Mouse (Mus musculus) midbrain, embryonic 16.5 days (tissue): ENCODE measurements at regions not wholly inside any gene's neighbourhood (a gene's known extent, or its start where the extent isn't known, plus 50 kb on each side); places are given as distances from the start of the nearest gene placed in this dataset.
"Not testable (repeated sequence)": the region's sequence is repeated elsewhere in the genome, so short reads cannot be mapped to it uniquely, and the experiment has no call there.

Experiments used
- ATAC-seq: fragments of 200-750 bp; cut with Nextera tagmentation; 2 replicates; pipeline ENCODE4 v1.8.0; 2017; ENCODE audit warnings: moderate TSS enrichment
- H3K27ac ChIP-seq: fragments of 300-500 bp; sonication (generic); 2 replicates; pipeline ENCODE4 v1.5.1; 2014; ENCODE audit warnings: mild to moderate bottlenecking, low read length, mixed read lengths
- H3K27me3 ChIP-seq: fragments of 300-500 bp; sonication (generic); 2 replicates; pipeline ENCODE4 v1.6.1; 2014; ENCODE audit warnings: low read depth, low read length, mixed read lengths; ENCODE audit not compliant: control insufficient read depth, insufficient read depth
- H3K36me3 ChIP-seq: fragments of 300-500 bp; sonication (generic); 2 replicates; pipeline ENCODE4 v1.6.1; 2014; ENCODE audit warnings: mild to moderate bottlenecking, low read length, moderate library complexity, mixed read lengths; ENCODE audit not compliant: control insufficient read depth, insufficient read depth
- H3K4me1 ChIP-seq: fragments of 300-500 bp; sonication (generic); 2 replicates; pipeline ENCODE4 v1.6.1; 2014; ENCODE audit warnings: mild to moderate bottlenecking, low read length, mixed read lengths; ENCODE audit not compliant: control insufficient read depth, insufficient read depth
- H3K4me2 ChIP-seq: fragments of 300-500 bp; sonication (generic); 2 replicates; pipeline ENCODE4 v1.6.1; 2014; ENCODE audit warnings: mild to moderate bottlenecking, low read length, mixed read lengths
- H3K4me3 ChIP-seq: fragments of 300-500 bp; sonication (generic); 2 replicates; pipeline ENCODE4 v1.5.1; 2014; ENCODE audit warnings: low read depth, mild to moderate bottlenecking, low read length, moderate library complexity, mixed read lengths
- H3K9ac ChIP-seq: fragments of 300-500 bp; sonication (generic); 2 replicates; pipeline ENCODE4 v1.6.1; 2014; ENCODE audit warnings: low read depth, low read length, mixed read lengths
- H3K9me3 ChIP-seq: fragments of 300-500 bp; sonication (generic); replicated peaks from 2 replicates; pipeline ENCODE4 v1.6.1; 2014; ENCODE audit warnings: mild to moderate bottlenecking, low read length, mixed read lengths; ENCODE audit not compliant: control insufficient read depth, poor library complexity, severe bottlenecking
- WGBS: fragments of 180-500 bp; shearing (Covaris S2); extraction: QIAGEN DNeasy Blood & Tissue Kit; methylation state at CpG from one replicate; pipeline ENCODE4 v1.1.7; 2014; 5-methylcytosine and 5-hydroxymethylcytosine counted together

- not testable (repeated sequence) for H3K4me2 ChIP-seq, H3K27ac ChIP-seq, H3K9ac ChIP-seq, H3K9me3 ChIP-seq, ATAC-seq, H3K27me3 ChIP-seq, H3K4me1 ChIP-seq, H3K36me3 ChIP-seq, H3K4me3 ChIP-seq
- 46% methylated on average over 1 of the region's 1 CpGs for WGBS
Observed at GRCm38 (mm10) chr3:39876046-39876445, 655.0 kb upstream of the Intu start.

- no peaks in the 10 kb centered on the region for H3K36me3 ChIP-seq
- H3K4me1 ChIP-seq = no peaks in the 10 kb centered on the region
- H3K27me3 ChIP-seq = no peaks in the 10 kb centered on the region
- no peak overlapping the region for H3K9ac ChIP-seq
- H3K9me3 ChIP-seq = no peaks in the 10 kb centered on the region
- no peak overlapping the region for H3K4me2 ChIP-seq
- ATAC-seq = no peak
- no peak overlapping the region for H3K4me3 ChIP-seq
- WGBS = 30% methylated on average over 4 of the region's 4 CpGs
- H3K27ac ChIP-seq = no peak overlapping the region
Observed at GRCm38 (mm10) chr3:39884370-39884769, 646.7 kb upstream of the Intu start.

GRCm38 (mm10) chr3:39888376-39888775 lies 642.7 kb upstream of the Intu start:
- WGBS = 95% methylated on average over 5 of the region's 5 CpGs
- Histone ChIP-seq H3K4me2 (no peak overlapping the region), H3K27ac (no peak overlapping the region)

GRCm38 (mm10) chr3:39889222-39889621 lies 641.9 kb upstream of the Intu start:
- H3K9me3 ChIP-seq = no peaks in the 10 kb centered on the region
- no peak for ATAC-seq
- no peak overlapping the region for H3K27ac ChIP-seq

More at GRCm38 (mm10) chr3:39888376-39888775, 642.7 kb upstream of the Intu start:
- H3K36me3 ChIP-seq = no peaks in the 10 kb centered on the region
- ATAC-seq = no peak
- no peaks in the 10 kb centered on the region for H3K4me1 ChIP-seq
- H3K9me3 ChIP-seq = no peaks in the 10 kb centered on the region
- no peak overlapping the region for H3K4me3 ChIP-seq
- H3K27me3 ChIP-seq = no peaks in the 10 kb centered on the region
- H3K9ac ChIP-seq = no peak overlapping the region

GRCm38 (mm10) chr3:39898961-39899360 lies 632.1 kb upstream of the Intu start:
- H3K27ac ChIP-seq = no peak overlapping the region
- H3K9me3 ChIP-seq = no peaks in the 10 kb centered on the region
- WGBS = 66% methylated on average over 5 of the region's 5 CpGs
- ATAC-seq = no peak
- H3K4me1 ChIP-seq = 0 out of 2 replicates have a peak, but pooled peaks cover 2% of the 10 kb centered on the region
- H3K4me3 ChIP-seq = no peak overlapping the region
- H3K36me3 ChIP-seq = no peaks in the 10 kb centered on the region
- no peaks in the 10 kb centered on the region for H3K27me3 ChIP-seq
- no peak overlapping the region for H3K9ac ChIP-seq
- no peak overlapping the region for H3K4me2 ChIP-seq

More at GRCm38 (mm10) chr3:39889222-39889621, 641.9 kb upstream of the Intu start:
- 84% methylated on average over 2 of the region's 2 CpGs for WGBS
- Histone ChIP-seq H3K4me1 (no peaks in the 10 kb centered on the region), H3K36me3 (no peaks in the 10 kb centered on the region), H3K27me3 (no peaks in the 10 kb centered on the region), H3K9ac (no peak overlapping the region), H3K4me3 (no peak overlapping the region), H3K4me2 (no peak overlapping the region)

- 76% methylated on average over 2 of the region's 2 CpGs for whole genome bisulfite sequencing
- ATAC-seq = no peak
- H3K4me1 ChIP-seq = 0 out of 2 replicates have a peak, but pooled peaks cover 2% of the 10 kb centered on the region
- no peak overlapping the region for H3K9ac ChIP-seq
- H3K27ac ChIP-seq = no peak overlapping the region
- H3K9me3 ChIP-seq = no peaks in the 10 kb centered on the region
- no peaks in the 10 kb centered on the region for H3K27me3 ChIP-seq
- H3K36me3 ChIP-seq = no peaks in the 10 kb centered on the region
- H3K4me2 ChIP-seq = no peak overlapping the region
- H3K4me3 ChIP-seq = no peak overlapping the region
Observed at GRCm38 (mm10) chr3:39900207-39900606, 630.9 kb upstream of the Intu start.

- Histone ChIP-seq H3K9me3 (no peaks in the 10 kb centered on the region), H3K36me3 (no peaks in the 10 kb centered on the region), H3K27ac (no peak overlapping the region), H3K4me3 (no peak overlapping the region), H3K4me1 (no peaks in the 10 kb centered on the region), H3K9ac (no peak overlapping the region), H3K27me3 (no peaks in the 10 kb centered on the region), H3K4me2 (no peak overlapping the region)
- no peak for ATAC-seq
- 72% methylated on average over 3 of the region's 3 CpGs for WGBS
Observed at GRCm38 (mm10) chr3:39904377-39904776, 626.7 kb upstream of the Intu start.

GRCm38 (mm10) chr3:39908676-39909362 lies 622.3 kb upstream of the Intu start:
- no peak for ATAC-seq
- 88% methylated on average over 4 of the region's 4 CpGs for WGBS
- no peak overlapping the region for H3K4me3 ChIP-seq

GRCm38 (mm10) chr3:39909642-39910041 lies 621.4 kb upstream of the Intu start:
- Histone ChIP-seq H3K27ac (no peak overlapping the region), H3K36me3 (no peaks in the 10 kb centered on the region), H3K4me2 (no peak overlapping the region), H3K9me3 (no peaks in the 10 kb centered on the region), H3K4me3 (no peak overlapping the region), H3K27me3 (no peaks in the 10 kb centered on the region), H3K4me1 (no peaks in the 10 kb centered on the region), H3K9ac (no peak overlapping the region)
- WGBS = 79% methylated on average over 1 of the region's 1 CpGs
- no peak for ATAC-seq

More at GRCm38 (mm10) chr3:39908676-39909362, 622.3 kb upstream of the Intu start:
- no peak overlapping the region for H3K4me2 ChIP-seq
- no peaks in the 10 kb centered on the region for H3K36me3 ChIP-seq
- no peak overlapping the region for H3K27ac ChIP-seq
- H3K4me1 ChIP-seq = no peaks in the 10 kb centered on the region
- H3K27me3 ChIP-seq = no peaks in the 10 kb centered on the region
- H3K9ac ChIP-seq = no peak overlapping the region
- H3K9me3 ChIP-seq = no peaks in the 10 kb centered on the region
